Mouse (Mus musculus) small intestine, adult 2 months (tissue): Measurements from ENCODE around the gene Olfr108.

Experiments used
- CTCF ChIP-seq: fragments of 200-500 bp; IDR thresholded peaks from 2 replicates; pipeline ENCODE4 v1.5.1; 2012; ENCODE audit warnings: low read depth, mild to moderate bottlenecking, control low read depth, inconsistent platforms, low read length, moderate library complexity, mixed read lengths; ENCODE audit not compliant: insufficient replicate concordance, insufficient read length; ENCODE audit errors: extremely low read depth
- POLR2A ChIP-seq: fragments of 200-500 bp; IDR thresholded peaks from 2 replicates; pipeline ENCODE4 v1.6.1; 2012; ENCODE audit warnings: low read depth, mild to moderate bottlenecking, control low read depth, inconsistent platforms, low read length, moderate library complexity

DNA sequence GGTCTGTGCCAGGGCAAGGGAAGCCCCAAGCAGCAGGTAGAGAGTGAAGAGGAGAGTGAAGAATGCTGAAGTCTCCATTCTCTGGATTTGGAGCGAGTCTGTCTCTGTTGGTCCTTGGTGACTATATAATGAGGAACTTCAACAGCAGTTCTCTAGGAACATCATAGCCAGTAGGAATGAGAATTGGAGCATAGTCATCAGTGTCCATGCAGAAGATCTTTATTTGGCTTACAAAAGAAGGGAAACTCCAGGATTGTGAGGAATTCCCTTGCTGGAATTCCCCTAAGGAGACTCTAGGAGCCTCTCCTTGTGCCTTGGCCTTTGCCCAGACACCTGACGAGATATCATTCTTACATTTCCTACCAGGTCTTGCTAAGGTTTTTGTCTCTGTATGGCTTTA lies 38.2 kb downstream of the Olfr108 start, which contains the start of gene H2-M2:
- no peak for TF ChIP-seq CTCF
- TF ChIP-seq POLR2A: no peak
